Mouse (Mus musculus) heart, postnatal 0 days (tissue): ENCODE data around the gene Nav2. TPM values are rescaled to one million over a fixed set of nuclear protein-coding genes. Genes with fewer than 3 reads are reported as not detected.

ENCODE experiments used
- ATAC-seq: fragments of 200-750 bp; cut with Nextera tagmentation; 2 replicates; pipeline ENCODE4 v1.8.0; 2017; ENCODE audit warnings: low read depth, moderate number of reproducible peaks, moderate library complexity; ENCODE audit not compliant: insufficient read depth
- DNase-seq: peaks from one replicate; pipeline ENCODE4 v3.0.0-alpha.2; 2016; ENCODE audit warnings: low spot score
- H3K27ac ChIP-seq: fragments of 300-500 bp; sonication (generic); 2 replicates; pipeline ENCODE4 v1.5.1; 2014; ENCODE audit warnings: low read depth, mild to moderate bottlenecking
- H3K27me3 ChIP-seq: fragments of 300-500 bp; sonication (generic); 2 replicates; pipeline ENCODE4 v1.6.1; 2014; ENCODE audit warnings: low read length, mixed read lengths; ENCODE audit not compliant: control insufficient read depth, insufficient read depth
- H3K36me3 ChIP-seq: fragments of 300-500 bp; sonication (generic); replicated peaks from 2 replicates; pipeline ENCODE4 v1.6.1; 2014; ENCODE audit warnings: low read length, mixed read lengths; ENCODE audit not compliant: control insufficient read depth, insufficient read depth
- H3K4me1 ChIP-seq: fragments of 300-500 bp; sonication (generic); 2 replicates; pipeline ENCODE4 v1.6.1; 2014; ENCODE audit warnings: antibody characterized with exemption; ENCODE audit not compliant: control insufficient read depth, insufficient read depth
- H3K4me2 ChIP-seq: fragments of 300-500 bp; sonication (generic); 2 replicates; pipeline ENCODE4 v1.6.1; 2014; ENCODE audit warnings: low read depth, mild to moderate bottlenecking, low read length, moderate library complexity
- H3K4me3 ChIP-seq: fragments of 300-500 bp; sonication (generic); 2 replicates; pipeline ENCODE4 v1.5.1; 2014; ENCODE audit warnings: low read depth, low read length
- H3K9ac ChIP-seq: fragments of 300-500 bp; sonication (generic); replicated peaks from 2 replicates; pipeline ENCODE4 v1.6.1; 2014; ENCODE audit warnings: low read depth, low read length, mixed read lengths
- H3K9me3 ChIP-seq: fragments of 300-500 bp; sonication (generic); replicated peaks from 2 replicates; pipeline ENCODE4 v1.6.1; 2016; ENCODE audit warnings: low read length; ENCODE audit not compliant: control insufficient read depth
- CTCF ChIP-seq: IDR thresholded peaks from 2 replicates; pipeline ENCODE4 v1.5.1; 2016; ENCODE audit warnings: antibody characterized with exemption, control low read depth, low read depth
- EP300 ChIP-seq: IDR thresholded peaks from 2 replicates; pipeline ENCODE4 v1.6.1; 2016; ENCODE audit warnings: antibody characterized with exemption, low read depth
- WGBS: fragments of 180-500 bp; shearing (Covaris S2); extraction: QIAGEN DNeasy Blood & Tissue Kit; methylation state at CpG from one replicate; pipeline ENCODE4 v1.1.7; 2014; 5-methylcytosine and 5-hydroxymethylcytosine counted together
- polyA plus RNA-seq: library from polyadenylated mRNA; unstranded; fragments of >200 nt; fragmentation: Nextera tagmentation; extraction: Ambion mirVana; gene quantifications from 2 replicates; pipeline ENCODE4 v1.2.1, GENCODE M21; 2015
- total RNA-seq: library from RNA; depleted of rRNA; stranded (reverse); fragments of >200 nt; gene quantifications from 2 replicates; pipeline ENCODE4 v1.2.3, GENCODE M21; 2014; ENCODE audit warnings: low replicate concordance

The Nav2 gene
- total and polyA plus RNA-seq, 2 experiments from 2014 or later: 22.8 to 77.9 TPM

- H3K4me3 ChIP-seq: no peak overlapping the region
- TF ChIP-seq CTCF: no peak
- TF ChIP-seq EP300: no peak
- peaks cover 46% of the 10 kb centered on the region for H3K27me3 ChIP-seq
- H3K36me3 ChIP-seq: no peaks in the 10 kb centered on the region
- H3K9ac ChIP-seq: no peak overlapping the region
- H3K9me3 ChIP-seq: no peaks in the 10 kb centered on the region
- ATAC-seq (no peak), DNase-seq (no peak)
- no peak overlapping the region for H3K4me2 ChIP-seq
- no peak overlapping the region for H3K27ac ChIP-seq
- H3K4me1 ChIP-seq: peaks cover 3% of the 10 kb centered on the region; the same call in 1 of the 2 replicates
- WGBS: 63% methylated on average over 4 of the region's 4 CpGs
These were observed 55.0 kb downstream of the Nav2 start for GRCm38 (mm10) chr7:48963554-48963953.

GRCm38 (mm10) chr7:48965796-48966512 is 57.4 kb downstream of the Nav2 start:
- H3K27me3 ChIP-seq: peaks cover 26% of the 10 kb centered on the region
- no peak for ATAC-seq
- 77% methylated on average over 12 of the region's 12 CpGs for WGBS

GRCm38 (mm10) chr7:48981013-48981412 is 72.5 kb downstream of the Nav2 start:
- TF ChIP-seq CTCF (no peak), EP300 (no peak)
- H3K9ac ChIP-seq: no peak overlapping the region
- H3K4me2 ChIP-seq: no peak overlapping the region
- H3K4me3 ChIP-seq: no peak overlapping the region
- no peak for DNase-seq
- no peaks in the 10 kb centered on the region for H3K36me3 ChIP-seq
- H3K27ac ChIP-seq: no peak overlapping the region
- no peaks in the 10 kb centered on the region for H3K9me3 ChIP-seq
- 48% methylated on average over 7 of the region's 7 CpGs for WGBS
- H3K4me1 ChIP-seq: no peaks in the 10 kb centered on the region
- no peak for ATAC-seq
- 0 out of 2 replicates have a peak, but pooled peaks cover 3% of the 10 kb centered on the region for H3K27me3 ChIP-seq

More at GRCm38 (mm10) chr7:48965796-48966512, 57.4 kb downstream of the Nav2 start:
- no peaks in the 10 kb centered on the region for H3K4me1 ChIP-seq
- H3K4me3 ChIP-seq: no peak overlapping the region
- DNase-seq: no peak
- H3K9me3 ChIP-seq: no peaks in the 10 kb centered on the region
- H3K4me2 ChIP-seq: no peak overlapping the region
- H3K36me3 ChIP-seq: no peaks in the 10 kb centered on the region
- no peak overlapping the region for H3K9ac ChIP-seq
- TF ChIP-seq EP300: no peak
- TF ChIP-seq CTCF: no peak
- H3K27ac ChIP-seq: no peak overlapping the region

- Histone ChIP-seq H3K36me3 (no peaks in the 10 kb centered on the region), H3K9me3 (no peaks in the 10 kb centered on the region), H3K27me3 (0 out of 2 replicates have a peak, but pooled peaks cover 3% of the 10 kb centered on the region), H3K9ac (no peak overlapping the region), H3K4me3 (no peak overlapping the region), H3K27ac (no peak overlapping the region), H3K4me1 (no peaks in the 10 kb centered on the region), H3K4me2 (no peak overlapping the region)
- WGBS: 60% methylated on average over 3 of the region's 3 CpGs
- TF ChIP-seq CTCF: no peak
- no peak for TF ChIP-seq EP300
- ATAC-seq (no peak), DNase-seq (no peak)
These were observed 73.3 kb downstream of the Nav2 start for GRCm38 (mm10) chr7:48981814-48982213.

- ATAC-seq (no peak), DNase-seq (no peak)
- H3K36me3 ChIP-seq: no peaks in the 10 kb centered on the region
- H3K27ac ChIP-seq: no peak overlapping the region
- H3K9me3 ChIP-seq: no peaks in the 10 kb centered on the region
- no peaks in the 10 kb centered on the region for H3K4me1 ChIP-seq
- WGBS: 89% methylated on average over 7 of the region's 7 CpGs
- no peak overlapping the region for H3K9ac ChIP-seq
- H3K4me3 ChIP-seq: no peak overlapping the region
- H3K4me2 ChIP-seq: no peak overlapping the region
- no peak for TF ChIP-seq CTCF
- no peaks in the 10 kb centered on the region for H3K27me3 ChIP-seq
These were observed 74.1 kb downstream of the Nav2 start for GRCm38 (mm10) chr7:48982573-48982972.
